Mouse (Mus musculus) megakaryocyte-erythroid progenitor cell, adult 5-6 weeks (primary cell): ENCODE data around the gene Bach2. TPM values are rescaled to one million over a fixed set of nuclear protein-coding genes. Genes with fewer than 3 reads are reported as not detected.

Source experiments
- ATAC-seq: replicated peaks from 2 replicates; pipeline ENCODE4 v1.8.0; 2016; ENCODE audit warnings: mild to moderate bottlenecking, inconsistent platforms; ENCODE audit not compliant: severe bottlenecking, poor library complexity, low FRiP score, low TSS enrichment
- total RNA-seq, 2 experiments: library from RNA; stranded (forward) in 1 of 2; stranded (reverse) in 1 of 2; fragments of 200-1000, 215-1000 nt in 1 of 2; fragments of >200 nt in 1 of 2; fragmentation: Nextera tagmentation in 1 of 2; gene quantifications; 2 replicates each; pipeline ENCODE4 v1.2.3; 2014 to 2017

Bach2 gene
- total RNA-seq, 2 experiments from 2014 or later = 0.52 to 16.9 TPM

DNA sequence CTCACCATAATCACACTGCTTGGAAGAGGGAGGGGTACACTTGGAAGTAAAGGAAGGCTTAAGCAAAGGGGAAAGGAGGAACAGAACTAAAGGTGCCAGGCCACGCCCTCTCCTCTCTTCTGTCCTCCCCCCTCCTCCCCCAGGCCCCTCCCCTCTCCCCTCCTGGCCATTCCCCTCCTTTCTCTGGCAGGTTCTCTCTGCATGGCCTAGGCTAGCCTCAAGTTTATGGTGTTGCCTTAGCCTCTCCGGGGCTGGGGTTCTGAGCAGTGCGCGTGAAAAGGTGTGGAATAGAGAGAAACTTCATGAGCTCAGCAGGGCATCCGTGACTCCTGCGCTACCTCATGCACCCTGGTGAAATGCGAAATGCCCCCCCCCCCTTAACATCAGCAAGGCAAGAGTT lies 254.2 kb downstream of the Bach2 start:
- peak; percentile 30; the same call in 1 of the 2 replicates for ATAC-seq

DNA sequence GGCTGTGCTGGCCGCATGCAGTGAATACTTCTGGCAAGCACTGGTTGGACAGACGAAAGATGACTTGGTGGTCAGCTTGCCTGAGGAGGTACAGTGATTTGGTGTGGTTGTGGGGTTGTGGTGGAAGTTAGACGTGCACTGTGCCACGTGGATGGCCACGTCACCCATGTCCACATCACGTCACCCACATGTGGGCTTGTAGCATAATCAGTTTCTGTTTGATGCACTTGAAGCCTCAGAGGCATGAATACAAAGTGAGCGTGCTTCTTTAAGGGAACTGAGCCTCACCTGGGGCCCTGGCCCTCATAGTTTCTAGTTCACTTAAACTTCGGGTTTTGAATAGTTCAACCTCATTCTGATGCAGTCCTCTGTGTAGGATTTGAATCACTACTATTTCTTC lies 263.2 kb downstream of the Bach2 start:
- no peak for ATAC-seq

DNA sequence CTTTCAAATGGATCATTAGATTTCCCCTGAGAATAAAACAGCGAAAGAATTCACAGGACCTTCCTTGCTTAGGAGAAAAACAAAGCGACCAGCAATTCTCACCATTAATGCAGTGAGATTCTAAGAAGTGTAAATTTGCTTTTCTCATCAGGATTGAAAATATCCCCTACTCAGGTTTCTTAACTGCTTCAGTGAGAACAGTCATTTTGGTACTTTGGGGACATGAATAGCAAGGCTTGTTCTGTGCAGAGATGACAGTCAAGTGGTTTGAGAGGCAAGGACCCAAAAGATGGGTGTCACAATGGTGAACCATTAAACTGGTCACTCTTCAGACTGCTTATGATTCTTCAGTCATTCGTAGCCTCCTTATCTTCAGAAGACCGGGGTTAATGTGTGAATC lies 263.6 kb downstream of the Bach2 start:
- ATAC-seq = no peak

DNA sequence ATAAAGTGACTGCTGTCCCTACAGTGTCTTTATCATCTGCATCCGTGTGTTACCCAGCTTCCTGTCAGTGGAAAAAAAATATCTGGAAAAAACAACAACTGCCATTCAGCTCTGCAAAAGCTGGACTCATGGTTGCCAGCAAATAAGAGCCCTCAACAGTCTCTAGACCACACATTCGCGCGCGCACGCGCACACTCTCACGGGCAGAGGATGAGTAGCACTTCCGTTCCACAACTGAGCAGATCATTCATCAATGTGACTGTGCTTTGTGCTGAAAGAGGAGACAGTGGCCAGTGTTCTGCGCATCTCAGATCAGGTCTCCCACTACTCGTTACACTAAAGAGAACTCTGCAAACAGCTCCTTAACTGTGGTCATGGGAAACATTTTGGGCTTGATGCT lies 265.6 kb downstream of the Bach2 start:
- no peak for ATAC-seq

DNA sequence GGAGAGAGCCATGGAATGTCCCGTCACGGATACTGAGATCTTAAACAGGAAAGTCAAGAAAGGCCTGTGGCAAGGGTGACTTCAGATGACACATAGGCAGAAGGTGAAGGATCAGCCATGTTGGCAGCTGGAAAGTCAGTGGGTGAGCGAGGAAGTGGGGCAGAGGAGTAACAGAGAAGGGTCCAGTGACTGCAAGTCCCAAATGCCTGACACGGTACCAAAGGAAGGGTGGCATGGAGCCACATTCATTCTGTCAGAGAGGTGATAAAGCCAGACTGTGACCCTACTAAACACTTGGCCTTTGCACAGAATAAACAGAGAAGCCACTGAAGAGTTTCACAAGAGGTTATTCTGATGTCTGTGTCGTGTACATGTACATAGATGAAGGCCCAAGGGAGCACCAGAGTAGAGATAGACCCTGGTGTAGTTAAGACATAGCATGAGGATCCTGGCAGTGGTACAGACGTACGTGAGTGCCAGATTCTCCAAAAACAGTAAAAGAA lies 267.8 kb downstream of the Bach2 start:
- ATAC-seq = no peak

DNA sequence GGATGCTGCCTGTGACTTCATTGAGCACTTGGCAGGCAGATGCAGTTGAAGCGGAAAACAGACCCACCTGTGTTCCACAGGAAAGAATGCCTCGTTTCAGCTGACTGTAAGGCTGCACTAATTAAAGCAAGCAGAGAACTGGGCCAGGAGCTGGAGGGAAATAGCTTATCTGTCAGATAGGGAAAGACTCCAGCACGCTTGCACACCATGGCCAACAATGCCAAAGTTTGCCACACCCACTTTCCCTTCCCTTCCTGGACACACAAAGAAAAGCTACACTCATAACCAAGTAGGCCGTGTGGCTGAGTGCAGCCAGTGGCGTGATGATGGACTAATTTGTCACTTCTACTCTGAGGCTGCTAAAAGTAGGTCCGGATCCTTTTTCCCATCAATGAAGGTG lies 268.4 kb downstream of the Bach2 start:
- ATAC-seq = no peak

DNA sequence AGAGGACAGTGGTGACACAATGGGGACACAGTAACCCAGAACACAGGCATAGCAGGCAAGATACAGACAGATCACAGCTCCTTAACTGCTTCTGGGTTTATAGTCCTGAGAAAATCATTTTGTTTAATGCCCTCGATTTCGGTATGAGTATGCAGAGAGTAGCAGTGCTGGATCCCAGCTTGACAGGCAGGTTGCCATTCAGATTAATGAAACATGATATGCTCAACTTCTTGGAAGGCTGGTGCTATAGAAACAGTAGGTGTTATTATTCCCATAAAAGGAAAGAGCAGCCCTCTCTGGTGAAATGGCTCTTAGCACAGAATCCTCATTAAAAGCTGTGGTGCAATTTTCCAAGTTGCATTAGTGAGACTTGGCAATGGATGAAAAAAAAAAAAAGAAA lies 270.0 kb downstream of the Bach2 start:
- no peak for ATAC-seq

DNA sequence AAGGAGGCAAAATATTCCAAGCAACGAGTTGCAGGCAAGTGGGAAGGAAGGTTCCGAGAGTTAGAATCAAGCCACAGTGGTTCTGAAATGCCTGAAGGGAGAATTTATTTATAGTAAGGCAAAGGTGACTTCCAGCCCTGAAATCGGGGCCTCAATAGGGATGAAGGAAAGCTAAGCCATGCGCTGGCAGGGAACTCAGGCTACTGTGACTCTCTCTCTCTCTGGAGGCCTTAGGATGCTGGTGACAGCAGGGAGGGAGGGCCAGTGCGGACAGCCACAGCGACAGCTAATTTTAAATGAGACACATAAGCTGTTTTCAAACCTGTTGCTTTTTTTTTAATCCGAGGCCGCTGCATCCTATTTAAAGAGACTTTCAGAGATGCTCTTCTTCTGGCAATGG lies 270.4 kb downstream of the Bach2 start:
- no peak for ATAC-seq

DNA sequence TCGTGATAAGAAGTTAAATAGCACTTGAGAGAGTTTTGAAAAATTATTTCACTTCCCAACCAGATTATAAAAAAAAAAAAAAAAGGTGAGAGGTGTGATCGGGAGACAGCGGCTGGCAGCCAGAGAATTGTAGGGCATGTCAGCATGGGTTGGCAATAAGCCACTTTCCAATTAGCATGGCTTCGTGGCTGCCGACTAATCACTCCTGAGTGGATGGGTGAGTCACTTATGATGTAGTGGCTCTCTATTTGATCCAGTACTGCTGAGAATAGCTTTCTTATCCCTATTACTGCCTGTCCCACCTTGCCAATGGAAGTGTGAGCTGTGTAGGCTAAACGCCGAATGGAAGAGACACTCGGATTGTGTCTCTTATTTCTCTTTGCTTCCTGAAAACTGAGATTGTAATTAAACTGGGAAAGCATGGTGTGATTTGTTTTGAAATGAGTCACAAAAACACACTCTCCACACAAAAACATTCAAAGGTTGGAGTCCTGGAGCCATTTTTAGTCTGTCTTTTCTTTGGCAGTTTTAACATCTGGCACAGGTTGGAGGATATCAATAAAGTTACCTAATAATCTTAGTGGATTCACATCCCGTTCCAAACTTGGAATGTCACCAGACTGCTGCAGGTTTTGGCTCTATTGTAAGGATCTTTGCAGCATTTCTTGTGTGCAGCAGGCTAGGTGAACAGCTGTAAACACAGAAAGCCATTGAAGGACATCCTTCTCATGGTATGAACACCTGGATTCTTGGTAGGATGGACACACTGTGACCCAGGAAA lies 271.4 kb downstream of the Bach2 start:
- ATAC-seq = no peak

DNA sequence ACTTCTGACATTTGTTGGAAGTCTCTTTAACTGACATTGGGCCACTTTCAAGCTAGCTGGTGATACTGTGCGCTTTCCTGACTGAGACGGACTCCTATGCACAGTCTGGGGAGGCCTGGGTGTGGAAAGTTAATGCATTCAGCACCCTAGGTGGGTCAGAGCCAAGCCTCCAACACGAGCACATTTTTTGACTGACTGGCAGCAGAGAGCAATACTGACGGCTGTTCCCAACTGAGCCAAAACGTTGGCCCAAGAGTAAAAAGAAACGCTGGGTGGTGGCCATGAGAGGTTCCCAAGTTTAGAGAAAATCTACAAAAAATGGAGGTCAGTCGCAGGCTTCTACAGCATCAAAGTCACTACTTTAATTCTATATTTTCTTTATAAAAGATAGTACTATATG lies 272.3 kb downstream of the Bach2 start:
- no peak for ATAC-seq

DNA sequence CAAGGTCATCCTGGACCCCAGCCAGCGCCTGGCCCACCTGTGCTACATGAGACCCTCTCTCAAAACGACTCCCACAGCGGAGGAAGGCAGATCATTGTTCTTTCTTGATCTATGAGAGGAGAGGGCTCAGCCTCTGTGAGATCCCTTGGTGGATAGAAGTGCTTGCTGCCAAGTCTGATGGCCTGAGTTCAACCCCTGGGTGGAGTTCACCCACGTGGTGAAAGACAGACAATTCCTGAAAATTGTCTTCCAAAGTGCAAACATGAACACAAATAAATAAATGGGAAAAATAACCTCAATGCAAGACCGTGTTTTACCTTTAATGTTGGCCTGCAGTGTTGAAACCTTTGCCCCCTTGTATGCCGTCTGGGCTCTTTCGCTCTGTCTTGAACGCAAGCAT lies 277.5 kb downstream of the Bach2 start:
- ATAC-seq = no peak

DNA sequence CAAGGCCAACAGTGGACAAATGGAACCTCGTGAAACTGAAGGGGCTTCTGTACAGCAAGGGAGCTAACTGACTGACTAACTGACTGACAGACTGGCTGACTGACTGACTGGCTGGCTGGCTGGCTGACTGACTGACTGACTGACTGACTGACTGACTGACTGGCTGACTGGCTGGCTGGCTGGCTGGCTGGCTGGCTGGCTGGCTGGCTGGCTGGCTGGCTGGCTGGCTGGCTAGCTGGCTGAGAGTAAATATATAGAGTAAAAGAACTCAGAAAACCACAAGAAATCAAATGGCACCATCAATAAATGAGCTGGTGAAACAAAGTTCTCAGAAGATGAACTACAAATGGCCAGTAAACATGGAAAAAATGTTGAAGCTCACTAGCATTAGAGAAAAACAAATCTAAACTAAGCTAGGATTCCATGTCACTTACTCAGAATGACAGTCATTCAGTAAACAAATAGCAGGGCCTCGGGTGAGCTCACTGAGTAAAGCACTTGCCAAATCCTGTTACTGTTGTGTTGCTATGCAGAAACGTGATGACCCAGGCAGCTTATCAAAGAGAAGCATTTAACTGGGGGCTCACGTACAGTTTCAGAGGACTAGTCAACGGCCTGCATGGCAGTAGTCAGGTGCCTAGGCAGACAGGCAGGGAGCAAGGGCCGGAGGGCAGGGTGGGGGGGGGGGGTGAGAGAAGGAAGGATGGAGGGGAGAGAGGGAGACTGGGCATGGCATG lies 280.4 kb downstream of the Bach2 start:
- no peak for ATAC-seq

DNA sequence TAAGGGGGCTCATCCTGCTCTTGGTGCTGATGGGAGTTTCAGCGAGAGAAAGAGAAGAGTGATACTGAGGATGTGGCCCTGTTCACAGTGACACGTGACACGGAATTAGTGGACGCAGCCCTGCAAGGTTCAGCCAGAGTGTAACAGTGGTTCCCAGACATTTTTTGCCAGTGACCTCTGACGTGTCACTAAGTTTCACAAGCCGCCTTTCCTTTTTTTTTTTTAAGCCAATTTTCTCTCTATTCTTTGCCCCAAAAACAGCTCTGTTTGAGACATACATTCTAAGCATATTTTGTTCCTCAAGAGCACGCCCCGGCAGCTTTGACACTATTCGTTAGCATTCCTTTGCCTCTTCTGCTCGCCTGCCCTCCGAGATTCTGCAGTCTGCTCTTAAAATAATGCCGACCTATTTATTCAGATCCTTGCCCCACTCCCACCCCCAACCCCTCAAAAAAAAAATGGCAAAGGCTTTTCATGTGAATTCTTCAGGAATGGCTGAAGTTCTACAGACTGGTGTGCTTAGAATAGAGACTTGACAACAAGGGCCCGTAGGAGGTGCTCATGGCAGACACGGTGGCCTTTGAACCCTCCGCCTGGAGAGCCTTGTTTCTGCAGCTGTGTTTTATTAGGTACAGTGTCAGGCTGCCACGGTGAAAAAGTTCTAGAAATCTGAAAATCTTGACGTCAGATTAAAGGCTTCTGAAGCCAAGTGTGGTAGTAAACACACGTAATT lies 282.2 kb downstream of the Bach2 start:
- ATAC-seq = no peak

DNA sequence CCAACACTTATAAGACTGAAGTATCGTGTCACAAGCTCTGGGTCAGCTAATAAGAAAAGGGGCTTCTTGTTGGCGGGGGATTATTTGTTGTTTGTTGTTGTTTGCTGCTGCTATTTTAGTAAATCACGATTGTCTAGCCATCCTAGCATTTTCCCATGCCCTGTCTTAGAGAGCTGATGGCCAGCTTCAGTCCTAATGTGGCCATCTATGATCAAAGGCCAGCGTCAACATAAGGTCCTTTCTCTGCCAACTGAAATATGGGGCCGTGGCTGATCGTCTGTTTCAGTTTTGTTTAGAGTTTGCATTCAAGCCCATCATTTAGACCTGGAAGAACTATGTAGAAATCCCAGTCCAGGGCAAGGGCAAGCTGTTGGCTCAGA lies 282.7 kb downstream of the Bach2 start:
- ATAC-seq = no peak

DNA sequence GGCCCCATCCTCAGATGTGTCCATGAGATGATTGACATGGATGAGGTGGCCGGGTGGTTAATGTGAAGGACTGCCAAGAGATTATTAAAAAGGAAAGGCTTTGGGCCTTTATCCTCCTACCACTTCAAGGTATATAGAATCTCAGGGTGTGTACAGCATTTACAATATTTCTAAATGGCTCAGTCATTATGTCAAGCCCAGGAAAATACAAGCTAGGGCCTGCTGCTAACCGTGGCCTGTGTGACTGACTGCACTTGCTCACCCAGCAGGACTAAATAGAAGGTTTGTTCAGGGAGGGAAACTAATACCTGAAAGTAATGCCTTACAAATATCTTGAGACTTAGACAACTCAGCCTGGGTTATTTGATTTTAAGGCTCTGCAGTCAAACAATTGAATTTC lies 283.4 kb downstream of the Bach2 start:
- no peak for ATAC-seq

DNA sequence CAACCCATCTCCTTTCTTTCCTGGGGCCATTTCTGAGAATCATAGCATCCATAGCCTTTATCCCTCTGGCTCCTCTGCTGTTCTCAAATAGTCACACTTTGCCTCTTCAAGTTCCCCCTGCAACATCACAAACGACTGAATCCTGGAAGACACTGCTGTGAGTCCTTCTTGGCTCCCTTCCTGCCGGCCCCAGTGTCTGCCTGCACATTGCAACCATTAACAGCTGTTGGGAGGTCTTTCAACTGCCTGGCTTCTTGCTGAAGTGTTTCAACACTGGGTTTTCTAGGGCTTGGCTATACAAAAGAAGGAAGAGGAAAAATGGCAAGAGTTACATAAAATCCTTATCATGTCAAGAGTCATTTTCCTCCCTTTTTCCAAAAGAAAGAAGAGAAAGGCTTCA lies 285.7 kb downstream of the Bach2 start:
- no peak for ATAC-seq

DNA sequence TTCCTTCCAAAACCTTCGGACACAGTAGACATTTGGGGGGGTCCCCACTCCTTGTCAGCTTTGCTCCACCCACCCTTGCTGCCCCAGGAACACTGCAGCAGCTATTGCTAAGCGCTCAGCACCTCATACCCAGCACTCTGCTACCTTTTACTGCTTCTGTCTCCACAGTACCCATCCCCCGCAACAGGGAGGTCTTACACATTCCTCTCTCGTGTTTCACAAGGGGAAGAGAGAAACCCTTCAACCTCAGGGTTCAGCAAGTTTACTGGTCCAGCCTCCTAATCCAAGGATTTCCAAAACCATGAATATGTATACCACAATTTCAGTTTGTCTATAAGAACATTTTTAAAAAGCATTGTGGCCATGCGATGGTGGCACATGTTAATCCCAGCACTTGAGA lies 286.4 kb downstream of the Bach2 start:
- no peak for ATAC-seq

DNA sequence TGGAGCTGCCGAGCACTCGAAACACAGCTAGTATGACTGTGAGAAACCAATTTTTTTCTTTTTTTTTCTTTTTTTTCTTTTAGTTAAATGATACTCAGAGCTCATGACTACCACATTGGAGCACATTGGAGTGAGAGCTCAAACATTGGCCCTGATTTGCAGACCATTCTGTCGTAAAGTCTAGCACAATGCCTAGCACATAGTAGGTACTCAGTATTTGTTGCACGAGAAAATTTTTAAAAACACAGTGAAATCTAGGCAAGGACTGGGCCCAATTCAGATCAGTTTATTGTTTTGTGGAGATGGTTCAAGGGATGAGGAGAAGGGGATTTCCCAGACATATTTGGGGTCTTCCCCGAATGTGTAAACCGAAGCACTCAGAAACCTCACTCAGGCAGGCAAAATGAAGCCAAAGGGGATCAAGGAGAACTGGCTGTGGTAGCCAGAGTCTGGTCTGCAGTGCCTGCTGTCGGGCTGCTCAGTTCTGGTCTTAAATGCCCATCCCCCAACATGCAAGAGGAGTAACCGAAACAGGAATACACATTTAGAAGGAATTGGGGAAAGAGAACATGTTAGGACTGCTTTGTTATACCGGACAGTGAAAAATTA lies 287.7 kb downstream of the Bach2 start:
- no peak for ATAC-seq

DNA sequence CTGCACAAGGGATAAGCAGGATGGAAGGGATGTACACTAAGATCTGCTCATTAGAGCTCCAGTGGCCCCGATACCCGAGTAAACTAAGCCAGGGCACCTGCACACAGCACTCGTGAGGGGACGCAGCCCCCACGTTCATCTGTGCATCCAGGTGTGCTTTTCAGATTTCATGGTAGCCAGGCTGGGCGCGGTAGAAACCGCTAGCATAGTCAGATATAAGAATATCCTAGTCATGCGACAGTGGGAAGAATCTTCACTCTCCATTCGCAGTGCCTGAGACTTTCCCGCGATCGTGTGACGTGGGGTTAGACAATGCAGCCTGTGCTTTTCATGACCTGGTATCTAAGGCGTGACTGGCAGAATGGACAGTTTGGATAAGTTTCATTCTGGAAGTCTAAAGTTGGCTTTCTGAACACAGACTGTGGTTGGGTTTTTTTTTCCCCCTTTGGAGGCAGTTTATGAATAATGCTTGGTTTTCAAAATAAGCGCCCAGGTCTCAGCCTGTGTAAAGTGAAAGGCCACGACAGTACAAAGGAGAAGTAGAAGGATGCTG lies 290.9 kb downstream of the Bach2 start:
- ATAC-seq = no peak
